Comparison of ENCODE assay signal across 8 mouse cellular contexts in the genomic region with DNA sequence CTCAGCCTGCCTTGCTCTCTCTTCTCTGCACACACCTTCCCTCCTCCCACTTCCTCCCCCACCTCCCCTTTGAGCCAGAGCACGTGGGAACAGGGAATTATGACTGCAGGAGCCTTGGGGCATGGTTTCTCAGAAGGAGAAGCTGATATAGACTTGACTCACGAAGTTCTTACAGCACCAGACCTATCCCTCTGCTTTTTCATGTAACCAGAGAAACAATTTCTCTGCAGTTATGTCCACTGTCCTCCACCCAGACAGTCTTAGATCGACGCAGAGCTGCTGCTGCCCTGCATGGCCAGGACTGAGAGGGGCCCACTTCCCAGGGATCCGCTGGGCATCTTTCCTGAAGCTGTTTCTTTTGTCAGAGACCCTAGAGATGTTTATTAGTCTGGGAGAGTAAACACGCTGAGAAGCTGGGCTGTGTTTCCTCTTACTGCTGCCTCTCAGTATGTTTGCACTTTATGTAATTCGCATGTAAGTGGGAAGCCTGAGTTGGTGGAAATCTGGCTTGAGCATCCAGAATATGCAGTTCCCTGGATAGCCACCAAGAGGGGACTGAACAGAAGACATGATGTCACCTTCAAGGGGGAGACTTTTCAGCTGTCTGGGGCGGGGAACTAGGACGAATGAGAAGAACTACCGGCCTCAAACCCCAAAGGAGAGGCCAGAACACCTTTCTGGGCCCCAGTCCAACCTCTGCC. TPM values are rescaled to one million over a fixed set of nuclear protein-coding genes. Genes with fewer than 3 reads are reported as not detected.
DNase-seq lines count a peak whose midpoint lies in the region; ATAC-seq lines count a peak whose summit lies in the region.

No protein-coding gene starts in this region.

- H3K4me2 ChIP-seq in heart, embryonic 13.5 days = no peak overlapping the region
- H3K4me2 ChIP-seq in hindbrain, embryonic 12.5 days (replicated peaks) = no peak overlapping the region
- peak overlapping the region; percentile 6; the same call in 1 of the 2 replicates for H3K4me2 ChIP-seq in stomach, embryonic 15.5 days

- no peaks in the 10 kb centered on the region for H3K9me3 ChIP-seq in heart, embryonic 13.5 days
- H3K9me3 ChIP-seq in heart, embryonic 10.5 days = no peaks in the 10 kb centered on the region
- no peaks in the 10 kb centered on the region for H3K9me3 ChIP-seq in hindbrain, embryonic 12.5 days (replicated peaks)
- no peaks in the 10 kb centered on the region for H3K9me3 ChIP-seq in stomach, embryonic 15.5 days

- ATAC-seq in heart, embryonic 13.5 days (ENCODE audit: extremely low read depth, insufficient number of reproducible peaks, low FRiP score, low TSS enrichment) = no peak
- ATAC-seq in hindbrain, embryonic 12.5 days (ENCODE audit: low FRiP score) = no peak
- ATAC-seq in stomach, embryonic 15.5 days (ENCODE audit: insufficient read depth, low FRiP score, low read depth) = 0 out of 2 replicates have a peak, but pooled peaks have one; percentile 29
- ATAC-seq in megakaryocyte, adult 5-6 weeks (ENCODE audit: poor library complexity, severe bottlenecking) = no peak

- peak overlapping the region; percentile 38; the same call in 1 of the 2 replicates for H3K9ac ChIP-seq in heart, embryonic 13.5 days
- no peak overlapping the region for H3K9ac ChIP-seq in hindbrain, embryonic 12.5 days
- no peak overlapping the region for H3K9ac ChIP-seq in stomach, embryonic 15.5 days

- H3K36me3 ChIP-seq in heart, embryonic 13.5 days = no peaks in the 10 kb centered on the region
- H3K36me3 ChIP-seq in heart, embryonic 10.5 days = no peaks in the 10 kb centered on the region
- no peaks in the 10 kb centered on the region for H3K36me3 ChIP-seq in hindbrain, embryonic 12.5 days
- no peaks in the 10 kb centered on the region for H3K36me3 ChIP-seq in stomach, embryonic 15.5 days

- H3K27me3 ChIP-seq in heart, embryonic 13.5 days (replicated peaks) = peaks cover 12% of the 10 kb centered on the region
- H3K27me3 ChIP-seq in heart, embryonic 10.5 days (ENCODE audit: insufficient read depth, poor library complexity, severe bottlenecking) = peaks cover 11% of the 10 kb centered on the region
- H3K27me3 ChIP-seq in hindbrain, embryonic 12.5 days = peaks cover 4% of the 10 kb centered on the region; the same call in 1 of the 2 replicates
- 0 out of 2 replicates have a peak, but pooled peaks cover 4% of the 10 kb centered on the region for H3K27me3 ChIP-seq in stomach, embryonic 15.5 days (replicated peaks)

- H3K4me1 ChIP-seq in heart, embryonic 13.5 days = peaks cover 22% of the 10 kb centered on the region
- H3K4me1 ChIP-seq in heart, embryonic 10.5 days = peaks cover 24% of the 10 kb centered on the region
- H3K4me1 ChIP-seq in hindbrain, embryonic 12.5 days = peaks cover 18% of the 10 kb centered on the region
- peaks cover 12% of the 10 kb centered on the region for H3K4me1 ChIP-seq in stomach, embryonic 15.5 days

- H3K4me3 ChIP-seq in heart, embryonic 13.5 days = no peak overlapping the region
- H3K4me3 ChIP-seq in heart, embryonic 10.5 days = no peak overlapping the region
- H3K4me3 ChIP-seq in hindbrain, embryonic 12.5 days = no peak overlapping the region
- no peak overlapping the region for H3K4me3 ChIP-seq in stomach, embryonic 15.5 days (replicated peaks)

- peak overlapping the region; percentile 60 for H3K27ac ChIP-seq in heart, embryonic 13.5 days (replicated peaks)
- no peak overlapping the region; the same call in 1 of the 2 replicates for H3K27ac ChIP-seq in heart, embryonic 10.5 days
- H3K27ac ChIP-seq in hindbrain, embryonic 12.5 days = peak overlapping the region; percentile 35; the same call in 1 of the 2 replicates
- H3K27ac ChIP-seq in stomach, embryonic 15.5 days = peak overlapping the region; percentile 79

- DNase-seq in heart, embryonic 10.5 days (ENCODE audit: low spot score) = no peak
- peak; percentile 92 for DNase-seq in brain, adult 2 months (ENCODE audit: low read depth, low spot score)
- peak; percentile 75 to 80 for DNase-seq in left cerebral cortex, postnatal 36 days (ENCODE audit: low spot score in 2 of 2)
- DNase-seq in natural killer cell, adult 2 months (ENCODE audit: low spot score in 2 of 2) = no peak

- intact Hi-C loops in left cerebral cortex, postnatal 36 days (cut with DNase I) = loop anchor here (5.0 kb wide), 1 partner anchor 55 kb away; the partner anchor contains the start of gene Calm2

- 30% methylated on average over 10 of the region's 10 CpGs for whole genome bisulfite sequencing in heart, embryonic 13.5 days
- WGBS in heart, embryonic 10.5 days = 28% methylated on average over 10 of the region's 10 CpGs
- WGBS in hindbrain, embryonic 12.5 days = 41% methylated on average over 10 of the region's 10 CpGs
- 28% methylated on average over 10 of the region's 10 CpGs for WGBS in stomach, embryonic 15.5 days

RNA-seq across cellular contexts. Expression of gene Calm2, which starts 55.1 kb away (rescaled TPM):
- 550 and 637 TPM in 2 replicates for polyA plus RNA-seq in heart, embryonic 13.5 days (2015; fragmentation: Nextera tagmentation; extraction: Ambion mirVana)
- polyA plus RNA-seq in heart, embryonic 10.5 days (2016; fragmentation: Nextera tagmentation; extraction: Ambion mirVana) = 738 and 942 TPM in 2 replicates
- polyA plus RNA-seq in hindbrain, embryonic 12.5 days (2016; fragmentation: Nextera tagmentation; extraction: Ambion mirVana) = 1,282 and 1,370 TPM in 2 replicates
- total RNA-seq in left cerebral cortex, postnatal 36 days (2021) = 1,000 to 10,000 TPM; 2,128 to 2,274 TPM
- 879 and 956 TPM in 2 replicates for polyA plus RNA-seq in stomach, embryonic 15.5 days (2015; fragmentation: Nextera tagmentation; extraction: Ambion mirVana)
- 594 and 654 TPM in 2 replicates for total RNA-seq in megakaryocyte, adult 5-6 weeks (2015)
- 1,417 and 1,603 TPM in 2 replicates for total RNA-seq in megakaryocyte, adult 5-6 weeks (2017)

Comparison
In these comparisons a context has a peak if more than half of its experiments do, and no peak if none do; other contexts are left out.
1. DNase-seq: peak in brain, adult 2 months (single experiment) and left cerebral cortex, postnatal 36 days (2 of 2); none in heart, embryonic 10.5 days (single experiment) and natural killer cell, adult 2 months (0 of 2).